Mouse (Mus musculus) large intestine, adult 2 months (tissue): Measurements from ENCODE around the gene Tdrd3. TPM values are rescaled to one million over a fixed set of nuclear protein-coding genes. Genes with fewer than 3 reads are reported as not detected.

ENCODE experiments used
- DNase-seq: peaks from one replicate; pipeline ENCODE4 v3.0.0-alpha.2; 2012; ENCODE audit warnings: low read depth, low spot score
- WGBS: fragments of 180-500 bp; shearing (Covaris S2); methylation state at CpG from one replicate; pipeline ENCODE4 v1.1.7; 2018; 5-methylcytosine and 5-hydroxymethylcytosine counted together
- polyA plus RNA-seq: library from polyadenylated mRNA; depleted of rRNA; stranded (reverse); fragments of >200 nt; gene quantifications from 2 replicates; pipeline ENCODE4 v1.2.3, GENCODE M21; 2012; rRNA removed

Tdrd3 gene
- polyA plus RNA-seq: 2.1 and 2.4 TPM in 2 replicates

- peak; percentile 88 for DNase-seq
- under 1% methylated on average over 85 of the region's 85 CpGs for WGBS
These were observed at the start of gene Tdrd3 for GRCm38 (mm10) chr14:87415808-87416721. Tdrd3 (plus strand) TSS chr14:87416639.

- DNase-seq: no peak
- WGBS: 37% methylated on average over 3 of the region's 3 CpGs
These were observed 49.3 kb upstream of the Tdrd3 start for GRCm38 (mm10) chr14:87367169-87367568.

DNA sequence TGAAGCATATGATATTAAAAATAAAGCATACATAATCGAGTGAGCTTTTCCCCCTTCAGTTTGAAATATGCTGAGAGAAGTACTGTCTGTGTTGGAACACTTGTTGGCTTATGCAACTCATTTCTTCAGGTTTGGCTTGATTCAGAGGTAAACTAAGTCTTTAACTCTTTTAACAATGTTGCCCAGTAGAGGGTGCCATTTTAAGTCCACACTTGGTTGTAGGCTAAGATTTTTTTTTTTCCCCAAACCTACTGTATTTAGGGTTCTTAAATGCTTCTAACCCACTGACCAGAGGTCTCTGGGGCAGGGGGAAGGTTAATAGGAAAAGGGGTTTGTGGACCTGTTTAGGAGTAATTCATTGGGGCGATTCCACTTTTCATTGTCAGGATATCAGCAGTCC, 33.4 kb upstream of the Tdrd3 start:
- WGBS: 70% methylated on average over 2 of the region's 2 CpGs
- DNase-seq: no peak

GRCm38 (mm10) chr14:87384288-87385268, 31.9 kb upstream of the Tdrd3 start:
- WGBS: 79% methylated on average over 7 of the region's 7 CpGs
- no peak for DNase-seq

- DNase-seq: no peak
- 94% methylated on average over 3 of the region's 3 CpGs for WGBS
These were observed 23.3 kb upstream of the Tdrd3 start for GRCm38 (mm10) chr14:87393096-87393495.

GRCm38 (mm10) chr14:87396643-87397042, 19.8 kb upstream of the Tdrd3 start:
- 67% methylated on average over 5 of the region's 5 CpGs for WGBS
- DNase-seq: no peak

GRCm38 (mm10) chr14:87415486-87415807, 992 bp upstream of the Tdrd3 start:
- DNase-seq: no peak
- under 1% methylated on average over 11 of the region's 11 CpGs for WGBS

GRCm38 (mm10) chr14:87416755-87417690, 584 bp downstream of the Tdrd3 start:
- no peak for DNase-seq
- 1% methylated on average over 109 of the region's 109 CpGs for WGBS

- no peak for DNase-seq
- under 1% methylated on average over 3 of the region's 3 CpGs for WGBS
These were observed 1.2 kb downstream of the Tdrd3 start for GRCm38 (mm10) chr14:87417691-87418070.

DNA sequence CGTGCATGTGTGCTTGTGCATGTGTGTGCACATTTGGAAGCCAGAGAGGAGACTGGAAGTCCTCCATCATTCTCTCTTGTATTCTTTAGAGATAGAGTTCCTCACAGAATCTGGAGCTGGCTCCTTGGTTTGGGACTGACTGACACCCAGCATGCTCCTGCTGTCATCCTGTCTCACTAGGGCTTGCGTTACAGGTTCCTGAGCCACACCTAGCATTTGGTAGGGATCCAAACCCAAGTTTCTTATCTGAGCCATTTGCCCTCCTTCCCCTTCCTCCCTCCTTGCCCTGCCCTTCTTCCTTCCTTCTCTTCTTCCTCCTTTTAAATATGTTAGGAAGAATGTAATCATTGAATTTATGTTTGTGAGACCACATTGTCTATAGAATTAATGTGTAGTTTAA, 3.3 kb downstream of the Tdrd3 start:
- WGBS: 43% methylated on average over 2 of the region's 2 CpGs
- peak; percentile 61 for DNase-seq

- DNase-seq: no peak
- 30% methylated on average over 4 of the region's 4 CpGs for WGBS
These were observed 4.1 kb downstream of the Tdrd3 start for GRCm38 (mm10) chr14:87420576-87420975.

DNA sequence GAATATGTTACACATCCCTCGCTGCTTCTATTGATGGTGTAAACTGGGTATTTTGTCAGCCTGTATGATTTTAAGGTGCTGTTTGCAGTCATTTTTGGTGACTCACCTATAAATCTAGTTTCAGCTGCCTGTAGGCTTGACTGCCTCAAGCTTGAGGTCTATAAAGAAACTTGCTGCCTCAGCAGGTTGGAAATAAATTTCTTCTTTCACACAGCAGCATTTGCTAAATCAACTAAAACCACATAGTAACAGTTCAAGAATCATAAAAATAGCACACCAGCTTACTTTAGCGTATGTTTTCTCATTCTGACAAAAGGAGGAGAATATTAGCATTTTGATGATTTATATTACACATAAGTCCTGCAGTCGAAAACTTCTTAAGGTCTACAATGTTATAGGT, 6.0 kb downstream of the Tdrd3 start:
- 78% methylated on average over 3 of the region's 3 CpGs for WGBS
- DNase-seq: no peak

DNA sequence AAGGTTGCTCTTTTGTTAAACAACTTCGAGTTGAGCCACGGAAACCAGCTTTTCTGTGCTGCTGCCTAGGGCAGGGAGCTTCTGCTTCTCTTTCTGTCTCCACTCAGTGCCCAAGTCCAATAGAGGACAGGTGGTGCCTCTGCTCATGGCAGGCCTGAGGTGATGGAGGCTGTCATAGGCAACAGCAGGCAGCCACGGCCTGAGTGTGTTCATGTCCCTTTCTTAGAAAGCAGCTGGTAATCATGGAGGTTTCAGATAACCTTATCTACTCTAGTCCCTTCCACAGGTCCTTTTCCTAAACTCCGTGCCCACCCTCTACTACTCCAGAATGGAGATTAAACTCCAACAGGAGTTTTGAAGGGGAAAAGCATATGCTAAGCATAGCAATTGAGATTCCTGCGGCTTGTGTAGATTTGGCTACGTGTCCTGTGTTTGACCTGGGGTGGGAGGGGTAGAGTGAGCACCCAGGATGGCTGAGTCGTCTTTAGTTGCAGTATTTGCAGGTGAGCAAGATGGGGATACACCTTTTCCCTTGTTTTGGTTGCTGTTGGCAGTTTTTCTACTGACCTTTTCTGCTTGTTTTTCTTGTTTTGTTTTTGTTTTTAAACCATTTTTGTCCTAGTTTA, 10.0 kb downstream of the Tdrd3 start:
- WGBS: 55% methylated on average over 7 of the region's 7 CpGs

GRCm38 (mm10) chr14:87427032-87427431, 10.6 kb downstream of the Tdrd3 start:
- 90% methylated on average over 4 of the region's 4 CpGs for WGBS
- no peak for DNase-seq

More for the DNA sequence above, 10.0 kb downstream of the Tdrd3 start:
- DNase-seq: no peak

- 82% methylated on average over 5 of the region's 5 CpGs for WGBS
- DNase-seq: no peak
These were observed 11.3 kb downstream of the Tdrd3 start for GRCm38 (mm10) chr14:87427659-87428289.

DNA sequence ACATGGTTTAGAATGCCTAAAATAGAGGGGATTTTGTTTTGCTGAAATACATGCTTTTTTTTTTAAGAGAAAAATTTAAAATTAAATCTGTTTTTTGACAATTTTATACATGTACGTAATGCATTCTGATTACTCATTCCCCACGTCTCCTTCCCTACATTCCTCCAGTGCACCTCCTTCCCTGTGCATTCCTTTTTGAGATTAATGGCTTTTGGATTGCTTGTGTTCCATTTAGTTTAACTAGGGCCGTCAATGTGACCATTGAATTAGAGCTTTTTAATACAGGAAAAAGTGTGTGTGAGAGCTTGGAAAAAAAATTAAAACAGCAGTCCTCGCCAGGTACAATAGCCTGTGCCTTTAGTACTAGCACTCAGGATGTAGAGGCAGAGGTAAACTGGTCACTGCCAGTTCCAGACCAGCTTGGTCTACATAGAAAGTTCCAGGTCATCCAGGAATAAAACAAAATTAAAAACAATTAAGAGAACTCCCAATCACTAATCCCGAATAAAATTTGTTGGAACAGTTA, 17.0 kb downstream of the Tdrd3 start:
- no peak for DNase-seq
- WGBS: 79% methylated on average over 5 of the region's 5 CpGs

- DNase-seq: no peak
- WGBS: 90% methylated on average over 4 of the region's 4 CpGs
These were observed 18.9 kb downstream of the Tdrd3 start for GRCm38 (mm10) chr14:87435382-87435781.

DNA sequence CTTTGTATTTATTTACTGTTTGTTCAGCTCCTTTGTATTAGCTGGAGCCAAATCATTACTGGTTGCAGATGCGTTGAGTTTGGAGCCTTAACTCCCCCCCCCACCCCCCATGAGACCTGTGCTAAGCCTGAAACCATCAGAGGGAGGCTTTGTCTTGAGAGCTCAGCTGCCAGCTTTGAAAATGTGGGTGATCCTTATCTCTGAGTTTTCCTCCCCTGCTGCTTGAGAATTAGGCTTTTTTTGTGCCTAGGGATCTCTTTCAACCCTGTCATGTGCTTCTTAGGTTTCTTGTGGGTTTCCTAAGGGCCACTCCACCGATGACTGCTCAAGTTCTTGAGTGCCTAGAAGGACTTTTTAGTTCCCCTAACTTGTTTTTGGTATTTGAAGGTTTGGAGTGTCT, 23.3 kb downstream of the Tdrd3 start:
- DNase-seq: no peak
- WGBS: 46% methylated on average over 2 of the region's 2 CpGs
